In the genomic region with DNA sequence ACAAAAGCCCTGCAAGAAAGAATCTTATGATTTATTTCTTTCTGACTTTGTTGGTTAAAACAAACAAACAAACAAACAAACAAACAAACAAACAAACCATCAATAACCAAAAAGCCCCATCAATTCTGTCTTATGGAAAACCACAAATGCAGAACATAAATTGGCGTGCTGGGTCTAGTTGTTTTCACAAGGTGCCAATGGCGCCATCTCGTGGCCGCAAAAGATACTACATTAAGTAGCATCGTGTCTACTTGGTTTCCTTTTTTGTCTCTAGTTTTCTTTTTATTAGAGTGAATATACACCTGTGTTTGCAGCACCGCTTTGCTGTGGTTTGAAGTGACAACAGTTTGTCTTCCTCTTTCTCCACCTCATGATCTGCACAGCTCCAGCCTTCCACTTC, we compare ENCODE assay signal across 9 mouse cellular contexts. TPM values are rescaled to one million over a fixed set of nuclear protein-coding genes. Genes with fewer than 3 reads are reported as not detected.
DNase-seq lines count a peak whose midpoint lies in the region; ATAC-seq and TF ChIP-seq lines count a peak whose summit lies in the region.
"Had no signal": no experiment of that assay in that cellular context is flagged by ENCODE, and none has a peak within 500 bp of the region (broad histone marks: within the 10 kb centered on the region; RNA-seq: fewer than 3 reads in every experiment).

No protein-coding gene starts in this region.

- H3K9me3 ChIP-seq in lung, embryonic 14.5 days (ENCODE audit: low read depth, low read length): no peaks in the 10 kb centered on the region

- no peak overlapping the region for H3K27ac ChIP-seq in lung, embryonic 14.5 days (ENCODE audit: low read depth)

- H3K4me2 ChIP-seq in lung, embryonic 14.5 days: no peak overlapping the region

- peak; percentile 81 for DNase-seq in CD4-positive, CD25-positive, alpha-beta regulatory T cell, adult 2 months (ENCODE audit: low read depth, low spot score)
- peak; percentile 68 for DNase-seq in MEL-GATA-1-ER (ENCODE audit: extremely low read depth, low read depth)
- DNase-seq in cerebellum, adult 9-10 months: peak; percentile 78
- DNase-seq in gastrocnemius, adult 18-20 months (ENCODE audit: low spot score): peak; percentile 49
- peak; percentile 85 for DNase-seq in layer of hippocampus, adult 11-12 months (ENCODE audit: low spot score)
- DNase-seq in lung, embryonic 14.5 days: peak; percentile 94
- peak; percentile 36 for DNase-seq in spleen, adult 12 weeks (ENCODE audit: low spot score)

- no peaks in the 10 kb centered on the region for H3K4me1 ChIP-seq in lung, embryonic 14.5 days (ENCODE audit: insufficient read depth)

- H3K4me3 ChIP-seq in lung, embryonic 14.5 days (ENCODE audit: low read depth, low read length): no peak overlapping the region

- no peak overlapping the region for H3K9ac ChIP-seq in lung, embryonic 14.5 days

- TF ChIP-seq CTCF in lung, embryonic 14.5 days (IDR thresholded peaks at IDR 0.05; ENCODE audit: low read depth): peak; percentile 89

- 2% methylated on average over 6 of the region's 6 CpGs for WGBS in lung, embryonic 14.5 days

- peaks cover 9% of the 10 kb centered on the region for H3K27me3 ChIP-seq in lung, embryonic 14.5 days (ENCODE audit: insufficient read depth, low read length)

- H3K36me3 ChIP-seq in lung, embryonic 14.5 days (ENCODE audit: insufficient read depth): no peaks in the 10 kb centered on the region

- ATAC-seq in lung, embryonic 14.5 days (ENCODE audit: insufficient read depth): no peak
- no peak for ATAC-seq in erythroblast, adult 5-6 weeks (replicated peaks; ENCODE audit: low FRiP score, poor library complexity, severe bottlenecking)

RNA-seq across cellular contexts. Expression of gene Kcnj5, which starts 6.2 kb away (rescaled TPM):
- total RNA-seq in gastrocnemius, adult 18-20 months (2021): not detected
- polyA plus RNA-seq in lung, embryonic 14.5 days (2014; fragmentation: Nextera tagmentation; extraction: Ambion mirVana): 0.32 and 0.99 TPM in 2 replicates
- total RNA-seq in erythroblast, adult 5-6 weeks (2015; ENCODE audit: low replicate concordance): 0.19 TPM in 1 of 2 replicates, not detected in the other
- 0.43 and 1.5 TPM in 2 replicates for total RNA-seq in erythroblast, adult 5-6 weeks (2017; ENCODE audit: low replicate concordance)

RNA-seq across cellular contexts. Expression of gene Kcnj1, which starts 22.0 kb away (rescaled TPM):
- total RNA-seq in gastrocnemius, adult 18-20 months (2021): not detected
- not detected in 2 replicates for polyA plus RNA-seq in lung, embryonic 14.5 days (2014; fragmentation: Nextera tagmentation; extraction: Ambion mirVana)
- total RNA-seq in erythroblast, adult 5-6 weeks (2015; ENCODE audit: low replicate concordance): not detected in 2 replicates
- total RNA-seq in erythroblast, adult 5-6 weeks (2017; ENCODE audit: low replicate concordance): not detected in 2 replicates
- polyA plus RNA-seq: liver, embryonic 16.5 days had no signal

Comparison
In these comparisons a context has a peak if more than half of its experiments do, and no peak if none do; other contexts are left out.
1. DNase-seq: peak in every context shown above with its lines; median percentile 94 in lung, embryonic 14.5 days; 85 in layer of hippocampus, adult 11-12 months; 81 in CD4-positive, CD25-positive, alpha-beta regulatory T cell, adult 2 months; 78 in cerebellum, adult 9-10 months; 68 in MEL-GATA-1-ER; 49 in gastrocnemius, adult 18-20 months; 36 in spleen, adult 12 weeks.